Mouse (Mus musculus) CD4-positive, CD25-positive, alpha-beta regulatory T cell, adult 2 months (primary cell): ENCODE measurements at regions not wholly inside any gene's neighbourhood (a gene's known extent, or its start where the extent isn't known, plus 50 kb on each side); places are given as distances from the start of the nearest gene placed in this dataset.
"Not testable (repeated sequence)": the region's sequence is repeated elsewhere in the genome, so short reads cannot be mapped to it uniquely, and the experiment has no call there.

Source experiments
- DNase-seq: peaks from one replicate; pipeline ENCODE4 v3.0.0-alpha.2; 2012; ENCODE audit warnings: low read depth, low spot score

DNA sequence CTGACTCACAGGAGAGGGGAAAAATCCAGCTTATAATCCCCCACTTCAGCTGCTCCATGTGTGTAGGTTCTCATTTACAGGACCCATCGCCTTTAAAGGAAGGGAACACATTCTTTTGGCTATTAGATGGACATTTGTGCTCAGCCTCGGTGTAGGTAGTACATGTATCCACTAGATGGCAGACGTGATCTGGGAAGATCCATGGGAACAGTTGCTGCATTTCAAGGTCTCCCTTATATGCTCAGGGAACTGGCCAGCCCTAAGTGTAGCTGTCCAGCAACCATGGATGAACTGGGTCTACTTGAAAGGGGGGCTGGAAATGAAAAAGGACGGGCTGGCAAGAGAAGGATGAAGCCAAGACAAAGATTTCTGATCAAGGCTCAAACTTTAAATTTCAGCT lies 124.0 kb downstream of the Akain1 start:
- peak; percentile 0 for DNase-seq

DNA sequence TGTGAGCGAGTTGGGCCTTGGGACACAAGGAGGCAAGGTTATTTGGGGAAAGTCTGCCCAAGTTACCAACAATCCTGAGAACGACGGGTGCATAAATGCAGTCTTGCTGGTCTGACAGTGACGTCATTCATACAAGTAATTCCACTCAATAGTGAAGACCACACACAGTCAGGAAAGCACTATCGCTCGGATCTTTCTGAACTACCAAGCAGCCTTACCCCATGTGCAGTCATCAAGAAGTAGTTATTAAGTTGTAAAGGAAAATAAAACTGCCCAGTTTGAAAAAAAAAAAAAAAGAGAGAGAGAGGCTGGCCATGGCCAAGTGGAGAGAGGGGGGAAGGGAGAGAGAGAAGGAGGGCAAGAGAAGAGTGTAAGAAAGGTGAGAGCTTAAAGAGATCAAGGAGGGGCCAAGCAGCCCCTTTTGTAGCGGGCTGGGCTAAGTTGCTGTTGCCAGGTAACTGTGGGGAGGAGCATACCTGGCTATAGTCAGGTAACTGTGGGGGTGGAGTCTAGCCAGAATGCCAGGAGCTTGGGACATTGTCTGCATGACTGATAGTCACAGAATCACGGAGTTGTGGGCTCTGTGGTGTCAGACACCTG lies 132.0 kb downstream of the Akain1 start:
- not testable (repeated sequence) for DNase-seq

- DNase-seq: no peak
Observed at GRCm38 (mm10) chr17:69590553-69590952, 151.4 kb downstream of the Akain1 start.

GRCm38 (mm10) chr17:69597773-69598295 lies 158.7 kb downstream of the Akain1 start:
- DNase-seq: no peak

GRCm38 (mm10) chr17:69598461-69598860 lies 159.3 kb downstream of the Akain1 start:
- no peak for DNase-seq

DNA sequence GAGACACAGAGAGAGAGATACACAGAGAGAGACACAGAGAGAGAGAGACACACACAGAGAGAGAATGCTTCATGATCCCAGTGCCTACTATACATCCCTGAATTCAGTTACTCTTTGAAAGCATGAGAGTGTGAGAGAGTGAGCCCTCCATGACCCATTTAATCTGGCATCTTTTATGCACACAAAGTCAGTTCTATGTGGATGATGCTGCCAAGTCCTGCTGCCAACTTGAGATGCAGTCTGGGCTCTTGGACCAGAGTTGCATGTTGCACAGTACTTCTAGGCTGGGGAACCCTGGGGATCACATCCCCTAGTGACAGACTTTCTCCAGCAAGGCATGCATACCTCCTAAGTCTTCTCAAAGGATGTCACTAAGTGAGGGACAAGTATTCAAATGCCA lies 164.5 kb downstream of the Akain1 start:
- no peak for DNase-seq

- no peak for DNase-seq
Observed at GRCm38 (mm10) chr17:69604698-69605097, 165.6 kb downstream of the Akain1 start.

GRCm38 (mm10) chr17:69605458-69605857 lies 166.3 kb downstream of the Akain1 start:
- DNase-seq: no peak

GRCm38 (mm10) chr17:69631411-69631810 lies 192.3 kb downstream of the Akain1 start:
- no peak for DNase-seq

DNA sequence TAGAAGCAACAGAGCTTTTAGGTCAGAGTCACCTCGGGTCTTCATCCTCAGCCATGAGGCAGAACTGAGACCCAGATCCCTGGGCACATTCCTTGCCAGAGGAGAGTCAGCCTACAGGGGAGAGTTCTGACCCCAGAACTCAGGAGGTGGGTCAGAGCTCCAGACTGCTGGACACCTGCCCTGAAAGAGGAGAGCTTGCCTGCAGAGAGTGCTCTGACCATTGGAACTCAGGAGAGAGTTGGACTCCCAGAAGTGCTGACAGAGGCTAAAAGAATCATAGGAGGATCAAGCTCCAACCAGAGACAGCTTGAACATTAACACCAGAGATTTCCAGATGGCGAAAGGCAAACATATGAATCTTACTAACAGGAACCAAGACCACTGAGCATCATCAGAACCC lies 211.4 kb downstream of the Akain1 start:
- DNase-seq: not testable (repeated sequence)

DNA sequence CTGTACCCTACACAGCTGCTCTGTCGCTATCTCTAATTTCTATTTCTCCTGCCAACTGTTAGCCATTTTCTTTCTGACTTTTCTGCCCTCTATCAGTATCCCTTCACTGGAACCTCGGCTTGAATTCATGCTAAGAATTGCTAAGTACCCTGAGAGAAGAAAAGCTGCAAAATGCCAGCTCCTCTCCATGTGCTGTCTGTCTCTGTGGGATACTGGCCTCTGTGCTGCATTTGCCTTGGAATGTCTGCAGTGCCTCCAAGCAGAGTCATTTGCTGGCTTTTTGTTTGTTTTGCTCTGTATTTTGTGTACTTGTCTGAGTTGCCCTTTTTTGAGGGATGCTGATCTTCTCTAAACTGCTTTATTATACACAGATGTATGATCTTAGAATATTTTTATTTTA lies 215.5 kb downstream of the Akain1 start:
- DNase-seq: no peak

DNA sequence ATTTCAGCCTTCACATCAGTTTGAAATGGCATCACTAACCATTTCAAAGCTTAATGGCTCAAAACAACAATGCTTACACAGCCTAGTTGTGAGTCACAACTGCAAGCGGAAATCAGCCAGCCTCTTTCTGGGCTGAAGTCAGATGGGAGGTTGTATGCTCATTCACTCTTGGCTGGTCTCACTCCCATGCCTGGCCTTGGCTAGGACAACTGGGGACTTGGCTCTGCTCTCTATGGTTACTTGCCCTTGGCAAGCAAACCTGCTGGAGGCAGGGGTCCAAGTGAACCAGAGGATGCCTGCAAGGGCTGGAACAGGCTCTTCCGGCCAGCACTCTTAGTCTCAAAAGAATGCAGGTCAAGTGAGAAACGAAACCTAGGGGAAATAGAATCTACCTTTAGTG lies 233.4 kb downstream of the Akain1 start:
- no peak for DNase-seq

- DNase-seq: no peak
Observed at GRCm38 (mm10) chr17:69683091-69683490, 244.0 kb downstream of the Akain1 start.

GRCm38 (mm10) chr17:69685625-69686257 lies 246.6 kb downstream of the Akain1 start:
- no peak for DNase-seq

DNA sequence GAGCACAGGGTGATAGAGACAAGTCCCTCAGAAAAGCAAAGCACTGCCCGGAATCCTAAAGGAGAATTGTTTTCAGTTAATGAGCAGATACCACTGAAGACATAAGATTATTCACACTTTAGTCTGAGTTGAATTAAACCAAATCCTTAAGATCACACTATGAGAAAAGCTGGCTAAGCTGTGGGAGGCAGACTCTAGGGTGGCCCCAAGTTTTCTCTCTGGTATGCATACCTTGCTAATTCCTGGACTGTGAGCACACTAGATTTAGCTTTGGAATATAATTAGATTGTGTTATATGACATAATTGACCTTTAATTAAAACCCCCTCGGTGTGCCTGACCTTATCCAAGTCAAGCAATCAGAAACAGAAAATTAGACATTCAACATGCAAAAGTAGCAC lies 247.3 kb downstream of the Akain1 start:
- DNase-seq: no peak

GRCm38 (mm10) chr17:69695341-69695740 lies 256.2 kb downstream of the Akain1 start:
- DNase-seq: no peak

- no peak for DNase-seq
Observed at GRCm38 (mm10) chr17:69727325-69727724, 241.5 kb upstream of the Dlgap1 start.

GRCm38 (mm10) chr17:69732981-69733380 lies 235.9 kb upstream of the Dlgap1 start:
- DNase-seq: no peak

GRCm38 (mm10) chr17:69736379-69737096 lies 232.3 kb upstream of the Dlgap1 start:
- DNase-seq: no peak

- DNase-seq: no peak
Observed at GRCm38 (mm10) chr17:69769002-69769421, 199.9 kb upstream of the Dlgap1 start.

- no peak for DNase-seq
Observed at GRCm38 (mm10) chr17:69770046-69770445, 198.8 kb upstream of the Dlgap1 start.

DNA sequence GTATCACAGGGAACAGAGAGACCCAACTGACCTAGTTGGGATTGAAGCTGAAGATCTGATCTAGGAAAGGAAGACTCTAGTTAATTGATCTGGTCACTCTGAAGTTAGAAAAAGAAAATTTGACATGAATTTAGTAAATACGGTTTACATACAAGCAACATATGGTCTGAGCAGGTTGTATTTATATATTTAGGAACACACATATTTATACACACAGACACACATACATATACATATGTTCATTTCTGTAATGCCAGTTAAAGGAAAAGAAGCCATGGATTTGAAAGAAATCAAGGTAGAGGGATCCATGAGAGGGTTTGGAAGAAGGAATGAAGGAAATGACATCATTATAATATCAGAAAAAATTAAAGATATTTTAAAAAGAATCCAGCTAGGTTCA lies 187.7 kb upstream of the Dlgap1 start:
- DNase-seq: no peak

- no peak for DNase-seq
Observed at GRCm38 (mm10) chr17:69786985-69787384, 181.9 kb upstream of the Dlgap1 start.
